Mouse (Mus musculus) liver, postnatal 0 days (tissue): ENCODE results near the gene Zfp462.

Source experiments
- CTCF ChIP-seq: sonication (generic); IDR thresholded peaks from 2 replicates; pipeline ENCODE4 v1.5.1; 2016; ENCODE audit warnings: antibody characterized with exemption, low read depth
- EP300 ChIP-seq: IDR thresholded peaks from 2 replicates; pipeline ENCODE4 v1.6.1; 2016; ENCODE audit warnings: antibody characterized with exemption, low read depth, mild to moderate bottlenecking

- TF ChIP-seq CTCF (no peak), EP300 (no peak)
Observed at GRCm38 (mm10) chr4:55125048-55125737, 180.3 kb downstream of the Zfp462 start.
